Mouse (Mus musculus): ENCODE data around the gene Calcr. TPM values are rescaled to one million over a fixed set of nuclear protein-coding genes. Genes with fewer than 3 reads are reported as not detected.
"Not testable (repeated sequence)": the region's sequence is repeated elsewhere in the genome, so short reads cannot be mapped to it uniquely, and the experiment has no call there.

The Calcr gene
- polyA plus RNA-seq, 1 experiment: not detected

DNA sequence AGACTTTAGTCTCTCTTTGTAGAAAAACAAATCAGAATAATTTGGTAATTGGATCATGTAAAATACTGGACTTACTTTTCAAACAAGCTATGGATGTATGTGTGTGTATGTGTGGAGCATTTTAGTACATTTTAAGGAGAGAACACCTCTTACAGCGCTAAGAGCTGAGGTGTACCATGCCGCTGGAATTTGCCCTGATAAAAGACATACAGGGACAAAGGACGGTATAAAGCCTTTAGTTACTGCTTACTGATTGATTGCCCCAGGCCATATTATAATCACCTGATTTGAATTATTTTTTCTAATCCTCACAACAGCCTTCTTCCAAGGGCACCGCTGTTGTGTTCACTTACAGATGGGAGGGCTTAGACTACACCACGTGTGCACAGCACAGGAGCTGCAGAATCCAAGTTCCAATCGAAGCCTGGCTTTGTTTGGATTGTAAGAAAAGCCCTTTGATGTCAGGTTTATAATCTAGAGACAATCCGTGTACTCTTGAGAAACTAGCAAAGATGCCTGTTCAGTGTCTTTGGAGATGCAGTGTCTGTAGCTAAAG lies 76.3 kb downstream of the Calcr start:
- Histone ChIP-seq H3K4me1 (ENCODE audit: control insufficient read depth, insufficient read depth, low read length) (no peaks in the 10 kb centered on the region), H3K27ac (ENCODE audit: insufficient read depth, low read length) (no peak overlapping the region), H3K4me3 (ENCODE audit: insufficient read depth, low read length) (no peak overlapping the region)
- TF ChIP-seq POLR2A (IDR thresholded peaks at IDR 0.05; ENCODE audit: extremely low read depth, insufficient read depth, low read length) (no peak), CTCF (IDR thresholded peaks at IDR 0.05; ENCODE audit: extremely low read depth, insufficient read depth, low read length) (no peak)

DNA sequence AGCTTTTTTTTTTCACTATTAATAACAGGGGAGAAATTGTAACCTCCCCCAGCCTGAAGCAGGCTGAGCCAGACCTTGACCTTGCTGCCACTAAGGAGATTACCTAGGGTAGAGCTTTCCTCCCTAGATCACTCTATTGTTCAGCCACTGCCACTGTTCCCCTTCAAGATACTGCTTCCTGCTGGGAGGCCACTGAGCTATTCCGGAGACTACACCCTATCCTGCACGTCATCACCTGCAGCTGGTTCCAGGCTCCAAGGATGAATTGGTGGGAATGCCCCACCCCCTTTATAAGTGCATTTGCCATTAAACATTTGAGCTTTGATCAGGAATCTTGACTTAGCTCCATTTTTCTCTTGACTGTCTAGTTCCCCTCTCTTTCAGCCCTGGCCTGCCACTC lies 86.2 kb downstream of the Calcr start:
- not testable (repeated sequence) for H3K4me3 ChIP-seq (ENCODE audit: insufficient read depth, low read length); H3K27ac ChIP-seq (ENCODE audit: insufficient read depth, low read length); H3K4me1 ChIP-seq (ENCODE audit: control insufficient read depth, insufficient read depth, low read length)

DNA sequence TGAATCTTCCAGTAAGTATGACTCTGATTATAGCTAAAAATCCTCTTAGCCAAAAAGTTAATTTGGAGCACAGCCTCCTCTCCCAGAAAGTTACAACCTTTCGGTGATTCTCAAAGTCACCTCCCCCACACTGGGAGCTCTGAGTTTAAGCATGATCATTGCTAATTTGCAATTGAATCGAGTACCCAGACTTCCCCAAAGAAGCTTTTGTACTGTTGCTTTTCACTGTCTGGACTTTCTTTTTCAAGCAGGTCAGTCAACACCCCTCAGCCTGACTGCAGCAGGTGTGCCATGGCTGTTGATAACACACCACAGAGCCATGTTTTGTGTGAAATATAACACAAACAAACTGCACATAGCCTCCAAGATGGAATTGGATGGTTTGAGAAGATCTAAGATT lies 86.7 kb downstream of the Calcr start:
- Histone ChIP-seq H3K4me3 (ENCODE audit: insufficient read depth, low read length) (no peak overlapping the region), H3K27ac (ENCODE audit: insufficient read depth, low read length) (no peak overlapping the region), H3K4me1 (ENCODE audit: control insufficient read depth, insufficient read depth, low read length) (no peaks in the 10 kb centered on the region)
- TF ChIP-seq POLR2A (IDR thresholded peaks at IDR 0.05; ENCODE audit: extremely low read depth, insufficient read depth, low read length): no peak
- no peak for TF ChIP-seq CTCF (IDR thresholded peaks at IDR 0.05; ENCODE audit: extremely low read depth, insufficient read depth, low read length)

DNA sequence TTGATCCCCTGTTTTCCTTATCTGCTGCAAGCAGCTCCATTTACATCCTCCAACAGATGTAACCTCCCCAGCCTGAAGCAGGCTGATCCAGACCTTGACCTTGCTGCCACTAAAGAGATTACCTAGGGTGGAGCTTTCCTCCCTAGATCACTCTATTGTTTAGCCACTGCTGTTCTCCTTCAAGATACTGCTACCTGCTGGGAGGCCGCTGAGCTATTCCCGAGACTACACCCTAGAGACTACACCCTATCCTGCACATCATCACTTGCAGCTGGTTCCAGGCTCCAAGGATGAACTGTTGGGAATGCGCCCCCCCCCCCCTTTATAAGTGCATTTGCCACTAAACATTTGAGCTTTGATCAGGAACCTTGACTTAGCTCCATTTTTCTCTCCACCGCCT lies 92.6 kb downstream of the Calcr start:
- H3K27ac ChIP-seq (ENCODE audit: insufficient read depth, low read length); H3K4me3 ChIP-seq (ENCODE audit: insufficient read depth, low read length); H3K4me1 ChIP-seq (ENCODE audit: control insufficient read depth, insufficient read depth, low read length): not testable (repeated sequence)

DNA sequence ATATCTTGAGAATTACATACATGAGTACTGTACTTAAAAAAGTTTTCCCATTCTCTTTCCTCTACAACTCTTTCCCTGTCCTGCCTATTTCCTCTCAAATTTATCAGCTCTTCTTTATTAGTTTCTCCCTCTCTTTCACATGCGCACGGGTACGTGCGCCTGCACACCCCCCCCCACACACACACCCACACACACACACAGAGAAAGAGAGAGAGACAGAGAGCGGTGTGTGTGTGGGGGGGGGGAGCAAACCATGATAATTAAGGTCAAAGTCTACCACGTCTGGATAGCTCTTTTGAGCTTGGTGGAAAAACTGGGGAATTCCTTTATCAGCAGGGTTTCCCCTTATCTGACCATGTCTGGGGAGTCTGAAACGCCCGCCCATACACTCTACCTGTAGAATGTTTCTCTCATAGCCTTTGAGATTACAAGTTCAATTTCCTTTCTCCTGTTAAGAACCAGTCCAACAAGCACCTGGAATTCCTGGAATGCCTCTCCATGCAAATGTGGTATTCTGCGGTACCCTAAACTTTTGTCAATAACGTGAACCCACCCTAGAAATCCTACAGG lies 100.3 kb downstream of the Calcr start:
- no peak for TF ChIP-seq CTCF (IDR thresholded peaks at IDR 0.05; ENCODE audit: extremely low read depth, insufficient read depth, low read length)
- TF ChIP-seq POLR2A (IDR thresholded peaks at IDR 0.05; ENCODE audit: extremely low read depth, insufficient read depth, low read length): no peak
- H3K27ac ChIP-seq (ENCODE audit: insufficient read depth, low read length): no peak overlapping the region
- no peaks in the 10 kb centered on the region for H3K4me1 ChIP-seq (ENCODE audit: control insufficient read depth, insufficient read depth, low read length)
- no peak overlapping the region for H3K4me3 ChIP-seq (ENCODE audit: insufficient read depth, low read length)

DNA sequence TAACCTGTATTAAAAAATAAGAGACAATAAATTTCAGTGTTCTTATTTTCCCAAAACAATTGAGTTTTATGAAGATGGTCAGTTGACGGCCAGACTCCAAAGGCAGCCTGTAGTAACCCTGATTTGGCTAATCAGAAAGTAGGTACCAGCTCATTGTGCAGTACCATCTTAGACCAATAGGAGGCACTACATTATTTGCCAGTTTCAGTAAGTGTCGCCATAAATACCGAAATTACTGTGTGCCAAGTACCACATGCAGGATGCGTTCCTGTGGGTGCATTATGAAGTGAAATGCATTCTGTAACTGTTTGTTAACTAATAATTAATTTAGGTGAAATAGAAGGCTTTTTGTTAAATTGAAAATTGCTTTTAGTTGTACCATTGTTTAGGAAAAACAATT lies 106.1 kb downstream of the Calcr start:
- Histone ChIP-seq H3K27ac (ENCODE audit: insufficient read depth, low read length) (no peak overlapping the region), H3K4me1 (ENCODE audit: control insufficient read depth, insufficient read depth, low read length) (no peaks in the 10 kb centered on the region), H3K4me3 (ENCODE audit: insufficient read depth, low read length) (no peak overlapping the region)
- no peak for TF ChIP-seq POLR2A (IDR thresholded peaks at IDR 0.05; ENCODE audit: extremely low read depth, insufficient read depth, low read length)
- no peak for TF ChIP-seq CTCF (IDR thresholded peaks at IDR 0.05; ENCODE audit: extremely low read depth, insufficient read depth, low read length)

Other genes with a start within 250 kb of the Calcr start
- gene Tfpi2, start 224.2 kb upstream of the Calcr start, polyA plus RNA-seq (2012; rRNA removed): 0.19 TPM in 1 of 2 replicates, not detected in the other
- not detected in 2 replicates for gene Gngt1, start 229.1 kb upstream of the Calcr start, polyA plus RNA-seq (2012; rRNA removed)
- gene Gng11, start 239.2 kb upstream of the Calcr start, polyA plus RNA-seq (2012; rRNA removed): 15.5 and 19.0 TPM in 2 replicates